Mouse (Mus musculus) erythroblast, embryonic 14.5 days (primary cell): ENCODE results near the gene Rarb.

ENCODE experiments used
- GATA1 ChIP-seq: IDR thresholded peaks from 2 replicates; pipeline ENCODE4 v1.6.1; 2012; ENCODE audit warnings: low read length, inconsistent platforms, mixed read lengths
- TAL1 ChIP-seq: IDR thresholded peaks from 3 replicates; pipeline ENCODE4 v1.6.1; 2012; ENCODE audit warnings: low read length, inconsistent platforms, mixed read lengths

DNA sequence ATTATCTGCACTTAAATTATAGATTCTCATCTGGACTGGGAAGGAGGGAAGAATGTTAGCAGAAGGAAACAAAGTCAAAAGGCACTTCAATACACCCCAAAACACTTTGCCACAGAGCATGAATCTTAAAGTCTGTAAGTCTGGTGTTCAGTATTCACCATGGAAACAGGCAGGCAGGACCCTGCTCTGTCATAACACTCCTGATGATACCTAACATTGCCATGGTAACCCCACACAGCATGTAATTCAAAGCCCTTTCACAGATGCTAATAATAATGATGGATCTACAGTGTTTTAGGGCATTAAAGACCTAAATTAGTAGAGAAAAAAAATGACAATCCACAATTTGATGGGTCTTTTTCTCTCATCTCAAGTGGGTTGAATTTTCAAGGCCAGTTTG, 301.0 kb downstream of the Rarb start:
- TF ChIP-seq TAL1: no peak
- TF ChIP-seq GATA1: no peak
